Mouse (Mus musculus) myocyte (in vitro differentiated cells): ENCODE results near the gene Gm49380. TPM values are rescaled to one million over a fixed set of nuclear protein-coding genes. Genes with fewer than 3 reads are reported as not detected.

Source experiments
- H3K27me3 ChIP-seq: one replicate; pipeline ENCODE4 v1.6.1; 2011; ENCODE audit not compliant: control insufficient read depth, insufficient read depth, insufficient read length
- H3K36me3 ChIP-seq: one replicate; pipeline ENCODE4 v1.6.1; 2011; ENCODE audit not compliant: control insufficient read depth, insufficient read depth
- H3K4me2 ChIP-seq: one replicate; pipeline ENCODE4 v1.6.1; 2011; ENCODE audit warnings: low read depth, control low read depth
- H3K4me3 ChIP-seq: one replicate; pipeline ENCODE4 v1.5.1; 2011; ENCODE audit warnings: mild to moderate bottlenecking, control low read depth, moderate library complexity
- H3K79me2 ChIP-seq: one replicate; pipeline ENCODE4 v1.6.1; 2011; ENCODE audit not compliant: control insufficient read depth, insufficient read depth
- H3ac ChIP-seq: one replicate; pipeline ENCODE4 v1.6.1; 2011; ENCODE audit not compliant: control insufficient read depth, insufficient read length
- CEBPB ChIP-seq: IDR thresholded peaks from 2 replicates; pipeline ENCODE4 v1.6.1; 2011; ENCODE audit warnings: mild to moderate bottlenecking, moderate library complexity; ENCODE audit not compliant: poor library complexity, insufficient read depth, severe bottlenecking
- E2F4 ChIP-seq: IDR thresholded peaks from one replicate; pipeline ENCODE4 v1.6.1; 2011; ENCODE audit warnings: mild to moderate bottlenecking, control low read depth, moderate library complexity; ENCODE audit not compliant: insufficient read depth
- MAX ChIP-seq: IDR thresholded peaks from one replicate; pipeline ENCODE4 v1.6.1; 2011; ENCODE audit warnings: low read depth, mild to moderate bottlenecking, control low read depth
- MYOD1 ChIP-seq, 3 experiments: IDR thresholded peaks; one replicate each; pipeline ENCODE4 v1.6.1; 2011; ENCODE audit warnings: control low read depth in 2 of 3, low read depth in 2 of 3, mild to moderate bottlenecking in 2 of 3, moderate library complexity in 1 of 3; ENCODE audit not compliant: insufficient read length in 2 of 3, control insufficient read depth in 1 of 3
- MYOG ChIP-seq, 3 experiments: IDR thresholded peaks; one replicate each; pipeline ENCODE4 v1.6.1; 2011; ENCODE audit warnings: control low read depth in 2 of 3, low read depth in 2 of 3, mild to moderate bottlenecking in 2 of 3; ENCODE audit not compliant: insufficient read length in 2 of 3, control insufficient read depth in 1 of 3, insufficient read depth in 1 of 3
- POLR2A ChIP-seq: IDR thresholded peaks from one replicate; pipeline ENCODE4 v1.6.1; 2011; ENCODE audit warnings: low read depth, mild to moderate bottlenecking, control low read depth, moderate library complexity; ENCODE audit not compliant: insufficient read length
- POLR2AphosphoS2 ChIP-seq: IDR thresholded peaks from one replicate; pipeline ENCODE4 v1.6.1; 2011; ENCODE audit warnings: low read depth, control low read depth; ENCODE audit not compliant: insufficient read length
- REST ChIP-seq: IDR thresholded peaks from one replicate; pipeline ENCODE4 v1.6.1; 2011; ENCODE audit warnings: mild to moderate bottlenecking, control low read depth, moderate library complexity; ENCODE audit not compliant: insufficient read depth, insufficient read length
- SRF ChIP-seq: IDR thresholded peaks from one replicate; pipeline ENCODE4 v1.6.1; 2011; ENCODE audit warnings: low read depth; ENCODE audit not compliant: control insufficient read depth, insufficient read length
- TCF12 ChIP-seq: IDR thresholded peaks from one replicate; pipeline ENCODE4 v1.6.1; 2011; ENCODE audit warnings: mild to moderate bottlenecking, control low read depth; ENCODE audit not compliant: poor library complexity, insufficient read depth, severe bottlenecking
- TCF3 ChIP-seq: IDR thresholded peaks from one replicate; pipeline ENCODE4 v1.6.1; 2011; ENCODE audit warnings: low read depth, control low read depth; ENCODE audit not compliant: insufficient read length
- USF1 ChIP-seq: IDR thresholded peaks from one replicate; pipeline ENCODE4 v1.6.1; 2011; ENCODE audit warnings: low read depth, mild to moderate bottlenecking, control low read depth, moderate library complexity
- polyA plus RNA-seq: library from polyadenylated mRNA; unstranded; fragments of >200 nt; fragmentation: generic; extraction: Trizol; gene quantifications from one replicate; pipeline ENCODE4 v1.2.1, GENCODE M21; 2012; ENCODE audit warnings: missing spikeins

Gene Gm49380
- polyA plus RNA-seq, 1 experiment = 0.02 TPM

DNA sequence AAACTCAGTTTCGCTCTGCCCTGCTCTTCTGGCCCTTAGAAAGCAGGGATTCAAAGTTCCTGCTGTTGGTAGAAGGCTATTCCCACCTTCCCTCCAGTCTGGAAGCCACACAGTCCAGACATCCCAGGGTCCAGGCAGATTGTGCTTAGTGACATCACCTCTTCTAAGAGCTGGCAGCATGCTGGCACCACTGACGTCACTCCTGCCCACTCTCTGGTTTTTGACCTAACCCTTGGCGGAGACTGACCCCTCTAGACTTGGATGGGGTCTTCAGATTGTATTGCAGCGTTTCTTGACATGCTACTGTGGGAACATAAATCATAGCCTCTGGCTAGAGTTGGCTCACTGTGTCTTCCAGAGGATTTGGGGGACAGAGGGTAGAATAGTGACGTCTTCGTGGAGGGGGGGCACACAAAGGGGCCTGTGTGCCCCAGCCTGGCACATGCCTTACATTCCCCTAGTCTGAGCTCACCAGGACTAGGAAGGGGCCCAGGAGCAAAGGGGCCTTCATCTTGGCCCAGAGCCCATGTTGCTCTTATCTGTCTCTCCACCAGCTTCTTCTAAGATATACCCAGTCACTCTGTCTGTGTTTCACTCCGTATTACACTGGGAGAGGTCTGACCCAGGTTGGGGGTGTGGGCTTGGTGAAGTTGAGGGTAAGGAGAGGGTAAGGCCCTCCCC is 22.6 kb upstream of the Gm49380 start:
- H3K4me3 ChIP-seq = peak overlapping the region; percentile 24
- no peaks in the 10 kb centered on the region for H3K27me3 ChIP-seq
- H3K79me2 ChIP-seq = no peaks in the 10 kb centered on the region
- H3ac ChIP-seq = no peak overlapping the region
- H3K36me3 ChIP-seq = no peaks in the 10 kb centered on the region
- peak overlapping the region; percentile 94 for H3K4me2 ChIP-seq
- no peak for TF ChIP-seq CEBPB
- no peak for TF ChIP-seq TCF12
- no peak for TF ChIP-seq REST
- TF ChIP-seq E2F4 = no peak
- no peak for TF ChIP-seq POLR2AphosphoS2
- no peak for TF ChIP-seq POLR2A
- TF ChIP-seq SRF = no peak
- no peak for TF ChIP-seq MYOG (IDR thresholded peaks at IDR 0.05; ENCODE audit: control insufficient read depth in 1 of 3, insufficient read depth in 1 of 3, insufficient read length in 2 of 3, low read depth in 2 of 3)
- no peak for TF ChIP-seq MYOD1 (IDR thresholded peaks at IDR 0.05; ENCODE audit: control insufficient read depth in 1 of 3, insufficient read length in 2 of 3, low read depth in 2 of 3)
- TF ChIP-seq USF1 = no peak
- TF ChIP-seq MAX = no peak
- TF ChIP-seq TCF3 = no peak

DNA sequence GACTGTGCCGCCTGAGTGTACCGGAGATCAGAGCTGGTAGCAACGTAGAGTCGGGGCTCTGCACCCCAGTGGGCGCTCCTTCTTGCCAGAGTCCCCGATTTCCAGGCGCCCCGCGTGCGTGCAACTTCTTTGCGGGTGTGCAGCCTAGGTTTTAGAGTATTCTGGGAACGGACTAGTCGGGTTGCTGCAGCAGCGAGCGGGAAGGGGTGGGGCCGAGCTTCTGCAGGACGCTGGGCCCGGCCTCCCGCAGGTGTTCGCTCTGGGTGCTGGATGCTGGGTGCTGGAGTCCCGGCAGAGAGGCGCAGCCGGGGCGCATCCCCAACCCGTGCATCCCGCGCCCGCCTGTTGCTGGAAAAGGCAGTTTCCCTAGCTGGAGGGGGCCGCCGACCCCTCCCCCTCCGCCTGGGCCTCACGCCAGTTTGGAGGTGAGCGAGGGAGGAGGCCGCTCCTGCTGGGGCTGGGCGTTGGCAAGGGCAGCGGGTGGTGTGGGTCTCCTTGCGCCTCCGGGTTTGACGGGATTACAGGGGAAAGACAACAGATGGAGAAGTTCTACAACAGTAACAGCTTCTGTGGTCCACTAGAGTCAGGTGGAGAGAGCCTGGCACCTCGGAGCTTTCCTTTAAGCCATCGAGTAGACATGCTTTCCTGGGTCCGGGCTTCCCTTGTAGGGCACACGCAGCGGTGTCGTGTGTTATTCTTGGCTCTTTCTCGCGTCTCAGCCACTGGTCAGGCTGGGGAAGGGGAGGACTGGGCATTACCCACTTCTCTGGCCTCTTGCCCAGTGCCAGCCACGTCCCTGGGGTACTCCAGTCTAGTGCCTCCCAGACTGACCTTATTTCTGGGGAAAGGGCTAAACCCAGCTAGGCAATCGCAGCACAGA is 21.8 kb upstream of the Gm49380 start:
- H3K79me2 ChIP-seq = no peaks in the 10 kb centered on the region
- H3K36me3 ChIP-seq = no peaks in the 10 kb centered on the region
- H3K27me3 ChIP-seq = no peaks in the 10 kb centered on the region
- TF ChIP-seq USF1 (no peak), POLR2AphosphoS2 (no peak), TCF12 (no peak), SRF (no peak), MYOG (IDR thresholded peaks at IDR 0.05; ENCODE audit: control insufficient read depth in 1 of 3, insufficient read depth in 1 of 3, insufficient read length in 2 of 3, low read depth in 2 of 3) (no peak), CEBPB (no peak), REST (no peak), TCF3 (no peak), MAX (no peak), POLR2A (no peak), MYOD1 (IDR thresholded peaks at IDR 0.05; ENCODE audit: control insufficient read depth in 1 of 3, insufficient read length in 2 of 3, low read depth in 2 of 3) (no peak), E2F4 (no peak)
- peak overlapping the region; percentile 94 for H3K4me2 ChIP-seq
- peak overlapping the region; percentile 1 for H3ac ChIP-seq
- H3K4me3 ChIP-seq = peak overlapping the region; percentile 24

DNA sequence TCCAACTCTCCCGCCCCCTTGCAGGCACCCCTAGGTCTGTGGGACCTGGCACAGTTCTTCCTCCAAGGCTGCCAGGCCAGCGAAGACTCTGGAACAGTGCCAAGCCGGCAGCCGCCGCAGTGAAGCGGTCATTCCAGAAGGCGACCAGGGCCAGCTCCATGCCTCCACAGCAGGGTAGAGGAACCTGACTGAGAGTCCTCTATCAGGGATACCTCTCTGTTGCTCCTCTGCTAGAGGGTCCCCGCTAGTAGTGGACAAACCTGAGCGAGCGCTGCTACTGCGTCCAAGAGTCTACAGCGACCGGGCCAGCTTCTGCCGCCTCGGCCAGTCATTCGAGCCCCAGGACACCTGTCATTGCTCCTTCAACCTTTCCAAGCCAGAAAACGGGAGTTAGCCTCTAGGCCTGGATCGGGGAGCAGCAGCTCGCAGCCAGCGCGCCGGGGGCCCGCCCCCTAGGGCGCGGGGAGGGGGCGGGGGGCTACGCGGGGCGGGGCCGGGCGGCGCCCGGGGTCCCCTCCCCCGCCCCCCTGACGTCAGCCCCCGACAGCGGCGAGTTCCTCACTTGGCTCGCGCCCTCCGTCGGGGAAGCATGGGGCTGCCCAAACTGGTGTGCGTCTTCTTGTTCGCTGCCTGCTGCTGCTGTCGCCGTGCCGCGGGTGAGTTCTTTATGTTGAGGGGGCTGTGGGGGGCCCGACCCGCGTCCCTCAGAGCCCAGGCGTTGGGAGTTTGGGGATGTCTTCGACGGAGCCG is 21.0 kb upstream of the Gm49380 start, which contains the start of gene Mcam:
TSS of gene Mcam (plus strand) at position 369 of the 750 bp plus-strand sequence.
- Histone ChIP-seq H3K4me2 (peak within 1 kb of the TSS; percentile 94), H3ac (peak within 1 kb of the TSS; percentile 1), H3K36me3 (no peaks in the 10 kb centered on the region), H3K4me3 (peak within 1 kb of the TSS; percentile 24), H3K79me2 (no peaks in the 10 kb centered on the region), H3K27me3 (no peaks in the 10 kb centered on the region)
- TF ChIP-seq TCF12 (no peak), SRF (no peak), USF1 (no peak), E2F4 (no peak), MYOD1 (IDR thresholded peaks at IDR 0.05; ENCODE audit: control insufficient read depth in 1 of 3, insufficient read length in 2 of 3, low read depth in 2 of 3) (peak in 2 of 3 experiments; percentile 20 to 57), MYOG (IDR thresholded peaks at IDR 0.05; ENCODE audit: control insufficient read depth in 1 of 3, insufficient read depth in 1 of 3, insufficient read length in 2 of 3, low read depth in 2 of 3) (peak in 1 of 3 experiments; percentile 3), POLR2A (peak; percentile 59), CEBPB (no peak), MAX (no peak), REST (no peak), POLR2AphosphoS2 (peak; percentile 27), TCF3 (no peak)

DNA sequence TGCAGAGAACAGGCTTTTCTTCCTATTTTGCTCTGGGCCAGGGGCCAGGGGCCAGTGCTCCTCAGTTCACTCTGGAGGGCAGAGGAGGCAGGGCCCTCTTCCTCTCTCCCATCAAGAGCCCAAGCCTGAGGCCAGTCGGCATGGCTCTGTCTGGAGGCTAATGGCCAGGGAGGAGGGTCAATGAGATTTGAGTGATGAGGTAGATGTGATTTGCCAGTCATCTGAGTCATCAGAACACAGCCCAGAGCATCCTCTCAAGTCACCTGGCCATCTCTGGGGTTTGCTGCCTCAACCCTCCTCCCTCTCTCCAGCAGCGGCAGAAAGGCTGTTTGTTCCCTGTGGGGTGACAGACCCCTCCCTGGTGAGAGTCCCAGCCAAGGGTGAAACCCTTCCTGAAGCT is 20.0 kb upstream of the Gm49380 start:
- no peak overlapping the region for H3K4me3 ChIP-seq
- no peak for TF ChIP-seq CEBPB
- H3K4me2 ChIP-seq = no peak overlapping the region
- no peak overlapping the region for H3ac ChIP-seq
- no peaks in the 10 kb centered on the region for H3K79me2 ChIP-seq
- no peaks in the 10 kb centered on the region for H3K36me3 ChIP-seq
- no peaks in the 10 kb centered on the region for H3K27me3 ChIP-seq
